Mouse (Mus musculus) midbrain, embryonic 13.5 days (tissue): Measurements from ENCODE around the gene Rpap2. TPM values are rescaled to one million over a fixed set of nuclear protein-coding genes. Genes with fewer than 3 reads are reported as not detected.

ENCODE experiments used
- polyA plus RNA-seq: library from polyadenylated mRNA; unstranded; fragments of >200 nt; fragmentation: Nextera tagmentation; extraction: Ambion mirVana; gene quantifications from 2 replicates; pipeline ENCODE4 v1.2.1, GENCODE M21; 2015

The Rpap2 gene
- polyA plus RNA-seq, 1 experiment from 2014 or later = 21.9 TPM

Other genes starting within 250 kb of the Rpap2 start
- 0.77 and 1.1 TPM in 2 replicates for gene Ephx4, start 194.6 kb upstream of the Rpap2 start, polyA plus RNA-seq
- not detected in 2 replicates for gene Lpcat2b, start 165.8 kb upstream of the Rpap2 start, polyA plus RNA-seq
- gene Btbd8, start 159.4 kb upstream of the Rpap2 start, polyA plus RNA-seq = 14.5 and 17.9 TPM in 2 replicates
- gene Gm42669, start 89.8 kb upstream of the Rpap2 start, polyA plus RNA-seq = 0.30 and 0.39 TPM in 2 replicates
- gene 1700028K03Rik, start 62.7 kb upstream of the Rpap2 start, polyA plus RNA-seq = 0.30 and 0.45 TPM in 2 replicates
- gene Glmn, start 515 bp downstream of the Rpap2 start, polyA plus RNA-seq = 32.6 and 42.3 TPM in 2 replicates
- gene Gfi1, start 128.7 kb downstream of the Rpap2 start, polyA plus RNA-seq = not detected in 2 replicates
- gene Ube2d2b, start 232.7 kb downstream of the Rpap2 start, polyA plus RNA-seq = 0.12 TPM in 1 of 2 replicates, not detected in the other